Mouse (Mus musculus) olfactory bulb, adult 2 months (tissue): ENCODE data around the gene Adgrd1. TPM values are rescaled to one million over a fixed set of nuclear protein-coding genes. Genes with fewer than 3 reads are reported as not detected.

Source experiments
- H3K27ac ChIP-seq: fragments of 200-500 bp; 2 replicates; pipeline ENCODE4 v1.5.1; 2012; ENCODE audit warnings: low read depth, low read length; ENCODE audit not compliant: insufficient read depth
- H3K4me1 ChIP-seq: fragments of 200-500 bp; 2 replicates; pipeline ENCODE4 v1.6.1; 2012; ENCODE audit warnings: low read length; ENCODE audit not compliant: control insufficient read depth, insufficient read depth
- H3K4me3 ChIP-seq: fragments of 200-500 bp; 2 replicates; pipeline ENCODE4 v1.5.1; 2012; ENCODE audit warnings: mild to moderate bottlenecking, low read depth, low read length, moderate library complexity; ENCODE audit not compliant: insufficient read depth
- CTCF ChIP-seq: fragments of 200-500 bp; IDR thresholded peaks from 2 replicates; pipeline ENCODE4 v1.5.1; 2012; ENCODE audit warnings: low read depth, mild to moderate bottlenecking, low read length, moderate library complexity; ENCODE audit not compliant: insufficient read depth
- POLR2A ChIP-seq: fragments of 200-500 bp; IDR thresholded peaks from 2 replicates; pipeline ENCODE4 v1.6.1; 2012; ENCODE audit warnings: mild to moderate bottlenecking, low read depth, low read length, moderate library complexity; ENCODE audit not compliant: insufficient read depth
- WGBS: fragments of 180-500 bp; shearing (Covaris S2); methylation state at CpG from one replicate; pipeline ENCODE4 v1.1.7; 2018; 5-methylcytosine and 5-hydroxymethylcytosine counted together
- polyA plus RNA-seq: library from polyadenylated mRNA; stranded (reverse); fragments of >200 nt; gene quantifications from 2 replicates; pipeline ENCODE4 v1.2.4, GENCODE M21; 2012; ENCODE audit warnings: low replicate concordance; ENCODE audit not compliant: missing spikeins, insufficient read depth, insufficient read length

Gene Adgrd1
- polyA plus RNA-seq, 1 experiment, result not detected

GRCm38 (mm10) chr5:129249080-129249479 is 152.5 kb downstream of the Adgrd1 start:
- H3K4me1 ChIP-seq, result no peaks in the 10 kb centered on the region
- WGBS, result 89% methylated on average over 8 of the region's 8 CpGs

More at GRCm38 (mm10) chr5:129249080-129249479, 152.5 kb downstream of the Adgrd1 start:
- H3K4me3 ChIP-seq, result no peak overlapping the region
- no peak for TF ChIP-seq POLR2A
- no peak for TF ChIP-seq CTCF
- no peak overlapping the region for H3K27ac ChIP-seq

Other genes starting within 250 kb of the Adgrd1 start
- gene Rimbp2, start 143.3 kb upstream of the Adgrd1 start, polyA plus RNA-seq, result not detected in 2 replicates
- not detected in 2 replicates for gene Stx2, start 88.2 kb upstream of the Adgrd1 start, polyA plus RNA-seq
- gene Ran, start 76.7 kb upstream of the Adgrd1 start, polyA plus RNA-seq, result not detected in 2 replicates